Mouse (Mus musculus): ENCODE data around the gene Hp1bp3. TPM values are rescaled to one million over a fixed set of nuclear protein-coding genes. Genes with fewer than 3 reads are reported as not detected.

Gene Hp1bp3
- polyA plus RNA-seq (2012; rRNA removed), result 34.5 and 39.4 TPM in 2 replicates

GRCm38 (mm10) chr4:138216200-138216890 lies at the start of gene Hp1bp3:
Gene Hp1bp3 (plus strand): TSS chr4:138216296.

GRCm38 (mm10) chr4:138250088-138250960 lies 34.2 kb downstream of the Hp1bp3 start, which contains the start of the genes Sh2d5 and Kif17:
Gene Sh2d5 (plus strand): TSS chr4:138250403.
Gene Kif17 (plus strand): TSS chr4:138250435.

Other genes starting within 250 kb of the Hp1bp3 start
- gene Eif4g3, start 223.3 kb upstream of the Hp1bp3 start, polyA plus RNA-seq (2012; rRNA removed), result 14.1 and 19.6 TPM in 2 replicates
- 0.97 and 1.0 TPM in 2 replicates for gene Sh2d5, start 34.1 kb downstream of the Hp1bp3 start, polyA plus RNA-seq (2012; rRNA removed)
- gene Kif17, start 34.1 kb downstream of the Hp1bp3 start, polyA plus RNA-seq (2012; rRNA removed), result 0.31 and 0.35 TPM in 2 replicates
- 113 and 114 TPM in 2 replicates for gene Ddost, start 88.4 kb downstream of the Hp1bp3 start, polyA plus RNA-seq (2012; rRNA removed)
- gene Pink1, start 110.0 kb downstream of the Hp1bp3 start, polyA plus RNA-seq (2012; rRNA removed), result 28.0 and 29.4 TPM in 2 replicates
- 6.0 TPM in 2 replicates for gene Cda, start 151.7 kb downstream of the Hp1bp3 start, polyA plus RNA-seq (2012; rRNA removed)
- gene Fam43b, start 180.2 kb downstream of the Hp1bp3 start, polyA plus RNA-seq (2012; rRNA removed), result not detected in 2 replicates
- gene Mul1, start 218.4 kb downstream of the Hp1bp3 start, polyA plus RNA-seq (2012; rRNA removed), result 5.7 and 6.4 TPM in 2 replicates
- gene Camk2n1, start 238.0 kb downstream of the Hp1bp3 start, polyA plus RNA-seq (2012; rRNA removed), result 6.9 and 7.1 TPM in 2 replicates